8 mouse cellular contexts compared by ENCODE assay signal in the genomic region with DNA sequence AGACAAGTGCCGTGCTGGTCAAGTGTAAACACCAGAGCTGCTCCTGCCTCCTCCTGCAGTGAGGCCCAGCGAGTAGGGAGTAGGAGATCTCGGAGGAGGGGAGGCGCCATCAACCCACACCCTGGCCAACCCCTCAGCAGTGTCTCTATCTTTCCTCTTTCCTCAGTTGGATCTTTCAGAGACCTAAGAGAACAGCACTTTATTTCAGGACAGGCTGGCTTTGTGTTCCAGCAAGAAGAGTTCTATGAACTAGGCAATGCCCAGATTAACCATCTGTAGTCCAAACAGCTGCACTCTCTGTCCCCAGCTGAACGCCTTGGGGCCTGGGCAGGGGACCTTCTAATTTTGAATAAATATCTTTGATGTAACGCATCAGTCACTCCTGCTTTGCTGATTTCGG.
DNase-seq lines count a peak whose midpoint lies in the region; ATAC-seq and TF ChIP-seq lines count a peak whose summit lies in the region.

No protein-coding gene starts in this region.

- DNase-seq in kidney, adult 2 months: no peak
- DNase-seq in kidney, adult 9 months: no peak
- DNase-seq in hindbrain, postnatal 0 days (ENCODE audit: low spot score): peak; percentile 57
- no peak for DNase-seq in adrenal gland, postnatal 25 days
- DNase-seq in gastrocnemius, postnatal 4 days (ENCODE audit: low spot score in 2 of 2): no peak
- DNase-seq in adrenal gland, adult 8-10 months: no peak

- peak; percentile 23; the same call in 1 of the 2 replicates for ATAC-seq in embryonic facial prominence, embryonic 12.5 days (ENCODE audit: insufficient number of reproducible peaks, insufficient read depth, low FRiP score, low TSS enrichment)
- ATAC-seq in hindbrain, postnatal 0 days: peak; percentile 30
- peak; percentile 31 for ATAC-seq in midbrain, embryonic 15.5 days (replicated peaks)

- peak overlapping the region; percentile 87 for H3K27ac ChIP-seq in kidney, adult 2 months (ENCODE audit: insufficient read depth, low read depth, low read length)
- peak overlapping the region; percentile 98 for H3K27ac ChIP-seq in embryonic facial prominence, embryonic 12.5 days
- peak overlapping the region; percentile 94 for H3K27ac ChIP-seq in hindbrain, postnatal 0 days
- H3K27ac ChIP-seq in midbrain, embryonic 15.5 days: peak overlapping the region; percentile 88

- peaks cover 66% of the 10 kb centered on the region for H3K4me1 ChIP-seq in kidney, adult 2 months (ENCODE audit: control insufficient read depth, insufficient read depth, low read length)
- H3K4me1 ChIP-seq in embryonic facial prominence, embryonic 12.5 days: peaks cover 88% of the 10 kb centered on the region
- peaks cover 47% of the 10 kb centered on the region for H3K4me1 ChIP-seq in hindbrain, postnatal 0 days (ENCODE audit: insufficient read depth, low read length)
- peaks cover 48% of the 10 kb centered on the region for H3K4me1 ChIP-seq in midbrain, embryonic 15.5 days

- no peaks in the 10 kb centered on the region for H3K36me3 ChIP-seq in kidney, adult 2 months (ENCODE audit: control insufficient read depth, insufficient read depth, low read length)
- H3K36me3 ChIP-seq in embryonic facial prominence, embryonic 12.5 days: peaks cover 24% of the 10 kb centered on the region
- H3K36me3 ChIP-seq in hindbrain, postnatal 0 days (ENCODE audit: insufficient read depth, low read length): no peaks in the 10 kb centered on the region
- no peaks in the 10 kb centered on the region for H3K36me3 ChIP-seq in midbrain, embryonic 15.5 days (replicated peaks)

- TF ChIP-seq POLR2A in kidney, adult 2 months (IDR thresholded peaks at IDR 0.05; ENCODE audit: low read depth, low read length): no peak

- TF ChIP-seq CTCF in kidney, adult 2 months (conservative IDR thresholded peaks at IDR 0.05; ENCODE audit: insufficient read depth, insufficient read length, low read depth, low read length): no peak
- TF ChIP-seq CTCF in hindbrain, postnatal 0 days (IDR thresholded peaks at IDR 0.05; ENCODE audit: low read depth): no peak

- H3K4me3 ChIP-seq in kidney, adult 2 months (ENCODE audit: insufficient read depth, low read depth, low read length): no peak overlapping the region
- H3K4me3 ChIP-seq in embryonic facial prominence, embryonic 12.5 days: no peak overlapping the region
- no peak overlapping the region for H3K4me3 ChIP-seq in hindbrain, postnatal 0 days (ENCODE audit: low read length)
- H3K4me3 ChIP-seq in midbrain, embryonic 15.5 days: no peak overlapping the region

- H3K9ac ChIP-seq in embryonic facial prominence, embryonic 12.5 days: peak overlapping the region; percentile 8; the same call in 1 of the 2 replicates
- H3K9ac ChIP-seq in hindbrain, postnatal 0 days (replicated peaks; ENCODE audit: low read length): peak overlapping the region; percentile 17; the same call in 1 of the 2 replicates
- no peak overlapping the region for H3K9ac ChIP-seq in midbrain, embryonic 15.5 days

- no peaks in the 10 kb centered on the region for H3K9me3 ChIP-seq in embryonic facial prominence, embryonic 12.5 days
- no peaks in the 10 kb centered on the region for H3K9me3 ChIP-seq in hindbrain, postnatal 0 days (ENCODE audit: low read length)
- H3K9me3 ChIP-seq in midbrain, embryonic 15.5 days: no peaks in the 10 kb centered on the region

- peak overlapping the region; percentile 30 for H3K4me2 ChIP-seq in embryonic facial prominence, embryonic 12.5 days (replicated peaks)
- H3K4me2 ChIP-seq in hindbrain, postnatal 0 days (ENCODE audit: low read depth, low read length): peak overlapping the region; percentile 21; the same call in 1 of the 2 replicates
- peak overlapping the region; percentile 3; the same call in 1 of the 2 replicates for H3K4me2 ChIP-seq in midbrain, embryonic 15.5 days

- 57% methylated on average over 7 of the region's 7 CpGs for WGBS in kidney, adult 2 months
- WGBS in embryonic facial prominence, embryonic 12.5 days: 14% methylated on average over 7 of the region's 7 CpGs
- 11% methylated on average over 7 of the region's 7 CpGs for WGBS in hindbrain, postnatal 0 days
- 11% methylated on average over 7 of the region's 7 CpGs for WGBS in midbrain, embryonic 15.5 days

- H3K27me3 ChIP-seq in kidney, adult 2 months (replicated peaks; ENCODE audit: control insufficient read depth, insufficient read depth, low read length): no peaks in the 10 kb centered on the region
- H3K27me3 ChIP-seq in embryonic facial prominence, embryonic 12.5 days: no peaks in the 10 kb centered on the region
- no peaks in the 10 kb centered on the region for H3K27me3 ChIP-seq in hindbrain, postnatal 0 days (ENCODE audit: insufficient read depth, low read length)
- no peaks in the 10 kb centered on the region for H3K27me3 ChIP-seq in midbrain, embryonic 15.5 days (replicated peaks)
